Mouse (Mus musculus) thymus, postnatal 25 days (tissue): ENCODE measurements around the gene Ube2v1.

Source experiments
- DNase-seq: peaks from one replicate; pipeline ENCODE4 v3.0.0; 2022

Ube2v1 gene

DNA sequence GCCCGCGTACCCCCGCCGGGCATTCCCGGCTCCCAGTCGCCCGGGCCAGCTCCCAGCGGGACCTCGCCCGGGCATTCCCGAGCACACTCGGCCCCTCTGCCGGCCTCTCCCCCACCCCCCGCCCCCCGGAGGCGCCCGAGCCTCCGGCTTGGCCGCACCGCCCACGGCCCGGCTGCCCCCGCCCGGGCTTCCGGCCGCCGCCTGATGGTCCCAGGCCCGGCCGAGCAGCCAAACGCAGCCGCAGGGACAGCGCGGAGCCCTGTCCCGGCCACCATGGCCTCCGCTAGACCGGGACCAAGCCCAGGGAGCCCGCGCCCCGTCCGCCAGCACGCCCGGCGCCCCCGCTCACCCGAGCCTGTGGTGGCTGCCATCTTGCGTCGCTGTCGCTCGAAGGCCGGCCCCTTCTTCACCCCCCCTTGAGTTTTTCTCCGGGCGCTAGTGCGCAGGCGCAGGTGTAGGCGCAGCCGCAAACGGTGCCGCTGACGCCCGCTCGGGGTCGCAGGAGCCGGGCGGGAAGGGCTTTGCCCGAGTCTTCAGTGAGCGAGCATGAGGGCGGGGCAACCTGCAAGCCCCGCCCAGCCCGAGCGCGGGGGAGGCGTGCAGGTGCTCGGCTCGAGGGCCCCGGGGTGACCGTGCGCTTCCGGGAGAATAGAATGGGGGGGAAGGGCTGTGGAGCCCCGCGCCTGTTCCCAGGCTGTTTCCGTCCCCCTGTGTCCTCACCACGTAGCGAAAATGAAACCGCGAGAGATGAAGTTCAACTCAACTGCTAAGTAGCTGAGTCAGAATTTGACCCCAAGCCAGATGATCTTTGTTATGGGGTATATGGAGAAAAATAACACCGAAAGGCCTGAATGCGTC lies at the start of gene Ube2v1:
Gene Ube2v1 (minus strand): TSS at position 505 of the 858 bp plus-strand sequence.
- DNase-seq, result peak; percentile 100

DNA sequence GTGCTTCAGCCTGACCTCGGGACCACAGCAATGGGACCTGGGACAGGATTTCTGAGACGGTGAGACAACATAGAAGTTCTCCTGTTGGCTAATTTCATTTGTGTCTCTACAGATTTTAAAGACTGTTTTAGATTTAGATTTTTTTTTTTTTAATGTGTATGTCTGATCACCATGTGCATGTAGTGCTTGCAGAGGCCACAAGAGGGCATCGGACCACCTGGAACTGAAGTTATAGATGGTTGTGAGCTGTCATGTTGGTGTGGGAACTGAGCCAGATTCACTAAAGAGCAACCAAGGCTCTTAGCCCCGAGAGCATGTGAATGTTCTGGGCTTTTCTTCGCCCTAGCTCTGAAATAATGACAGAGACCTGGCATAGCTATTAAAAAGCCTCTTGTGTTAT lies 48.8 kb upstream of the Ube2v1 start:
- DNase-seq, result peak; percentile 78

DNA sequence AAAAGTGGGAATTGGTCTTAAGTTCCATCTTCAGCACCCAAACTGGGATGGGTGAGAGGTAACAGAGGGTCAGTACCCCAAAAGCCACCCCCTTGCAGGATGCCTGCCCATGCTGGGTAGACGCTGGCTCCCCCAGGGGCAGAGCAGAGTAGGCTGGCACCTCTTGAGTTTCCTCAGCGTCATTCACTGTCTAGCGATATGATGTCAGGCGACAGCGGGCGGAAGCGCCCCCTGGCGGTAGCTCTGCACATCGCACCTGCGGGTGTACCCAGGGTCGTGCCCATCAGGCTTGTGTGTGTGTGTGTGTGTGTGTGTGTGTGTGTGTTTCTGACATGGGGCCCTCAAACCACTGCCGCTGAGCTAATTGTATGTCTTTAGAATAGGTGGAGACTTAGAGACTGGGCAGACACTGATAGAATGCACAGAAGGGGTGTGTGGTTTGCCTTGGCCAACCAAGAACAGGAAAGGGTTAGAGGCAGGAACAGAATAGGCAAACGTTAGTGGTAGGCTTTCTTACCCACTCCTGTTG lies 48.1 kb upstream of the Ube2v1 start:
- DNase-seq, result peak; percentile 90

DNA sequence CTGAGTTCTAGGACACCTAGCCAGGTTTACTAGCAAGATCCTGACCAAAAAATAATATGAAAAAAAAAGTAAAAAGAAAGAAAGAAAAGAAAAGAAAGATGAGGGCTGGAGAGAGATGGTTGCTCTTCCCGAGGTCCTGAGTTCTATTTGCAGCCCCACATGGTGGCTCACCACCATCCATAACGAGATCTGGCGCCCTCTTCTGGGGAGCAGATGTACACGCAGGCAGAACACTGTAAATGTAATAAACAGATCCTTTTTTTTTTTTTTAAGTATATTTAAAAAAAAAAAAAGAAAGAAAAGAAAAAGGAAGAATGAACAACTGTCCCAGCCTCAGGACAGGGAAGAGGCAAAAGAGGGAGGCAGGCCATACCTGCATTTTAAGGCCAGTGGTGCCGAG lies 46.7 kb upstream of the Ube2v1 start:
- no peak for DNase-seq

DNA sequence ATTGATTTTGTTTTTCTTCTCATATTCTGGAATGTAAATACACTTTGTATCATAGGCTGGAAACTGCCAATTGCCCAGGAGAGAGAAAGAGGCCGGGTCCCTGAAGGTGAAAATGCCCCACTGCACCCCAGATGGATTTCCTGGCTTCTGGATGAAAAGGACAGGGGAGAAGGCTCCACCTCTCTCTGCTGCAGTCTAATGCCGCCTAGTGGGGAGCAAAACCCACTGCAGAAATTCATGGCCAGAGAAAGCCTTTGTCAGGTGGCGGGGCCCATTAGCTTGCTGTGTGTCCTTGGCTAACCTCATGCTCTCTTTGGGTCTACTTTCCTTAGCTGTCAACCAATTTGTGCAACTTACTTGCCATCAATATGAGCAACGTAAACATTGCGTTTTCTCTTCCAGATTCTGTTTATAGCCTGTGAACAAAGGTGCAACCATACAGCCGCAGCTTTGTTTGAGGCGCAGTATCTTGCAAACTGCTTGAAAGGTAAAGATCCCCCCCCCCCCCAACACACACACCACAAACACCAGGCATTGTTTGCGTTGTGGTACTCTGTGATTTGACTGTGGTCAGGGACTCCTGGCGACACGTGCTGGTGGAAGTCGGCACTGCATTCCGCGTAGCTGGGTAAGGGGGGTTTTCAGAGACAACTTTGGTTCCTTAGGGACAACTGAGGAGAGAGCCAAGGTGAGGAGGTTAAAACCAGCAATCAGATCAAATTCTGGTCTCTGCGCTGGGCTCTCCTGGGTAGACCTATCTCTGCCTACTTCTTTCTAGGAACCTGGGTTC lies 43.4 kb upstream of the Ube2v1 start:
- DNase-seq, result peak; percentile 54

DNA sequence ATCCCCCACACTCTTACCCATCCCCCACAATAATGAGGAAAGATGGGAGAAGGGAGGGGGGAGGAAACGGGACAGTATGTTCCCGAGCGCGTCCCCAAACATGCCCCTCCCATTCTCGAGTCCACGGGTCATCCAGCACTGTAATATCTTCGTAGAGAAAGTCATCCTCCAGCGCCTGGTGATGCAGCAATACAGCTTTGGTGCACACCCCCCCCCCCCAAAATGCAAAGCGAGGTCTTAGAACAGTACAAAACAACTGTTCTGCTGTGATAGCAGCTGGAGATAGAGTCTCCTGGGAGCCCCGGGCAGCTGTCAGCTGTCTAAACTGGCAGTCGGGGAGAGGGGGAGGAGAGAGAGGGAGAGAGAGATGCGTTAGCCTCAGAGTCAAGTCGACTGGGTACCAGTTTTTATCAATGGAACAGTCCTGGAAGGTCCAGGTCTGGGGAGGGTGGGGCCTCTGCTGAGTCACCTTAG lies 40.4 kb upstream of the Ube2v1 start:
- DNase-seq, result no peak

DNA sequence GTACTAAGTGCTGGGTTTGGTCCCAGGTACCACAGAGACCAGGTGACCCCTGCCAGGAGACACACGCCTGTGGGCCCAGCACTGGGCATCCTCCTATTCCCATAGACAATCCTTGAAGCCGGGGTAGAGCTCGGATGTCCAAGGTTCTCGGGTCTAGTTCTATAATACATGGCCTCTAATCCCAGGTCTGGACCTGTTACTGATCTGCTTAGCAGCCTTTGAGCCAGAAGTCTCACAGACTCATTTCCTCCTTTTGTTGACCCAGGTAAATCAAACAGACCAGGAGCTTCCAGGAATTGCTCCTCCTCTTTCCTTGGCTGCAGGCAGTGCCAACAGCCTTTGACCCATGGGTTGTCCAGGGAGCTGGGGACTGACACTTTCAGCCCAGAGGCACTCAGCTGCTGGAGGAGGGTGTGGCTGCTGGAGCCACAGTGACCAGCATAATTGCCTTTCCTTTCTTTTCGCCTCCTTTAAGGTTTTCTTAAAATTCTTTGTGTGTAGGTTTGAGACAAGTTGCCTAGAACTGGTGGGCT lies 39.3 kb upstream of the Ube2v1 start:
- DNase-seq, result no peak

DNA sequence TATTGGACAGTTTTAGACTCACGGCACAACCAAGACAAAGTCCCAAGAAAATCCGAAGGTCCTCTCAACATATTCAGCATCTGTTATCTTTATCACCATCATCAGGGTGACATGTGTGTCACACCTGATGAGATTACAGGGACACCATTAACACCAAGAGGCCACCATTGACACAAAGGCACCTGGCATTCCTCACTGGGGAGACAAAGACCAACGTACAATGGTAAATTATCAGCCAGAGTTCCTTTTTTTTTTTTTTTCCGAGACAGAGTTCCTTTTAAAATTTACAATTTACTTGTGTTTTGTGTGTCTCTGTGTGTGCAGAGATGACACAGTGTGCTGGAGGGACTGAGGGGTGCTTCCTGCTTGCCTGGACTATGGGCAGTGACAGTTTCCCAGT lies 37.5 kb upstream of the Ube2v1 start:
- no peak for DNase-seq

DNA sequence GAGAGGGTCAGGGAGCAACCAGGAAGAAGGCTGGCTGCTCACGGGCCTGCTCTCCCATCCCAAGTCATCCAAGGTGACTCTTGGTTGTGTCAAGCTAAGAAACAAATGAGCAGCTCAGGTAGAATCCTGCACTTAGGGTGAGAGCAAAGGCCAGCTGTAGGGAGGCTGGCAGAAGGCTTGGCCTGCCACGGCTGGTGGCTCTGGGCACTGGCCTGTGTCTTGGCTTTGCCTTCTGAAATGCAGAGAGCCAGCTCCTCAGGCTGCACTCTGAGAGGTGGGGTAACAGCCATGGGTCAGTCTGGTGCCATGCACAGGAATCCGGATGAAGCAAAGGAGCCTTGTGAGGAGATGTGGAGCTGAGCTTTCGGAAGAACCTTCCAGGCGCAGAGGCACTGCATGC lies 36.5 kb upstream of the Ube2v1 start:
- no peak for DNase-seq

DNA sequence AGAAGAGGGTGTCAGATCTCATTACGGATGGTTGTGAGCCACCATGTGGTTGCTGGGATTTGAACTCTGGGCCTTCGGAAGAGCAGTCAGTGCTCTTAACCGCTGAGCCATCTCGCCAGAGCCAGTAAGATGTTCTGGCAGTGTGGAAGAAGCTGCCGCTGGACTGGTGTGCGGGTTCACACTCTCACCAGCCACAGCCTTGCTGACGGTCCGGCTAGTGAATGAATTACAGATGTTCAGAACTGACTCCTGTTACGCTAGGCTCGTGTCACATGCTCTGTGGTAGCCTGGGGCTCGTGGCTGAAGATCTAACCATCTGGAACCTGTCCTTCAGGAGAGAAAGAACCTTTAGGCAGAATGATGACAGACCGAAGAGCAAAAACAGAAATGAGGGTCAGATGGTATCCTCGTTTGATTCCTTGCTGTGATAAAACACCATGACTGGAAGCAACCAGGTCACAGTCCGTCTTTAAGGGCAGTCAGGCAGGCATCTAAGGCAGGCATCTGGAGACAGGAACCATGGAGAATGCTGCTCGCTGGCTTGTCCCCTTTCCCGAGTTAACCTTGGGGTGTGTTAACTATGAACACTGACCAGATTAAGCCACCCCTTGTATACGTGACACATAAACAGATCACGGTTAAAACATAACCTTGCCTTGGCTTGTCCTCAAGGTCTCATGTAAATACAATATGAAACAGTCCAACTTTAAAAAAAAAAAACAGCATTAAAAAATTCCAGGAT lies 34.2 kb upstream of the Ube2v1 start:
- DNase-seq, result no peak

DNA sequence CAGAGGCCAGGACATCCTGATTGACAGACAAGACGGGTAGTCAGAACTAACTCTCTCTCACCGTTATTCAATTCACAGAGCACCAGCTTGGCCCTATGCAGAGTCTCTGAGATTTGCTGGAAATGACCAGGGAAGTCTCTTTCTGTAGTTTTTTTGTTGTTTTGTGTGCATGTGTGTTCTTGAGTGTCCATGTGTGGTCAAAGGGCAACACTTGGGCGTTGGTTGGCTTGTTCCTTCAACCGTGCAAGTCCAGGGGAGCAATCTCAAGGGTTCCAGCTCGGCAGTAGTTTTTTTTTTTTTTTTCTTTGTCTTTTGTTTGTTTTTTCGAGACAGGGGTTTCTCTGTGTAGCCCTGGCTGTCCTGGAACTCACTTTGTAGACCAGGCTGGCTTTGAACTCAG lies 30.8 kb upstream of the Ube2v1 start:
- DNase-seq, result no peak

DNA sequence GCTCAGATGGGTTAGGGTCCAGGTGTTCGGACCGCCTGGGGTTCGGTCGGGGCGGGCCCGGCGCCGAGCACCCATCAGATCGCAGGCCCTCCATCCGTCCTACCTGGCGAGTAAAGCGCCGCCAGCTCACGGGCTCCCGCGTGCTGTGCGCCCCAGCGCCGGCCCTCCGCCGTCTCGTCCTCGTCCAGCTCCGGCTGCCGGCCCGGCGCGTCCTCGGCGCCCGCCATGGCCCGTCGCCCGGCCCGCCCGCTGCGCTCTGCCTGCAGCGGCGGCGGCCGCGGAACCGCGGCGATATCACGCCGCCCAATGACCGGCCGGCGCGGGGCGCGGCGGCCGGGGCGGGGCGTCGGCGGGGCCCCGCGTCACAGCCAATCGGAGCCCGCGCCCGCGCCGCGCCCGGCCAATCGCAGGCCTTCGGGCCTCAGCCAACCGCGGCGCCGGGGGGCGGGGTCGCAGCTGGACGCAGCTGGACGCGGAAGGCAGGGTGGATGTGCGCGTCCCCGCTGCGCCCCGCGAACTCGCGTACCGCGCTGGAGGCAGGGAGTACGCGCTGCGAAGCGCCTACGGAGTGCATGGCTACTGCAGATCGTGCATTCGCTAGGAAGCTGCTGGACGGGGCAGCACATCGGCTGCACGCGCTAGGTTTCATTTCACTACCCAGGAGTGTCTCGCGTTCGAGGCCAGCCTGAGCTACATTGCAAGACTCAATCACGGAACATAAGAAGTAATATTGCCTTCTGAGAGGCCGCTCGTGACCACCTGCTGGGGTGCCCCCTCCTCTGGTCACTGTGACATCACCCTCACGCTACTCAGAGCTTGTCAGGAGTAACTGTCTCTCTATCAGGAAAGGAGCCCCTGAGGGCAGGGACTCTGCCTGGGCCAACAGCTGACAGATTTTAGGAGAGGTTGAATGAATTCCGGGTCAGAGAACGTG lies 29.6 kb upstream of the Ube2v1 start, which contains the start of gene Gm20431:
Gene Gm20431 (minus strand): TSS at position 227 of the 934 bp plus-strand sequence.
- DNase-seq, result peak; percentile 95

DNA sequence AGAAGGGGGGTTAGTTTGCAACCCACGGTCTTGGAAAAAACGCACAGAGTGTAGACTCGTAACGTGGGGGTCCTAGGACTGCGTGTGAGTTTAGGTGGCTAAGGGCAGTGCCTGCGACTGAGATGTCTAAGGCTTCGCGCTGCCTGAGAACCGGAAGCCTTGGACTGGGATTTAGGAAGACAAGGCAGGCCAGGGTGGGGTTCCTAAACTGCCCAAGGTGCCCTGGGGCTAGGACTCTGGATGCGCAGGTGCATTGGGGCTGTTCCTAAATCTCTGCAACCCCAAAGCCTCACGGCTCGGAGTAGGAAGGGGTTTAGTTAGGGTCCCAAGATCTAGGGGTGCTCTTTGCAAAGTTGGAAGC lies 28.7 kb upstream of the Ube2v1 start:
- no peak for DNase-seq

DNA sequence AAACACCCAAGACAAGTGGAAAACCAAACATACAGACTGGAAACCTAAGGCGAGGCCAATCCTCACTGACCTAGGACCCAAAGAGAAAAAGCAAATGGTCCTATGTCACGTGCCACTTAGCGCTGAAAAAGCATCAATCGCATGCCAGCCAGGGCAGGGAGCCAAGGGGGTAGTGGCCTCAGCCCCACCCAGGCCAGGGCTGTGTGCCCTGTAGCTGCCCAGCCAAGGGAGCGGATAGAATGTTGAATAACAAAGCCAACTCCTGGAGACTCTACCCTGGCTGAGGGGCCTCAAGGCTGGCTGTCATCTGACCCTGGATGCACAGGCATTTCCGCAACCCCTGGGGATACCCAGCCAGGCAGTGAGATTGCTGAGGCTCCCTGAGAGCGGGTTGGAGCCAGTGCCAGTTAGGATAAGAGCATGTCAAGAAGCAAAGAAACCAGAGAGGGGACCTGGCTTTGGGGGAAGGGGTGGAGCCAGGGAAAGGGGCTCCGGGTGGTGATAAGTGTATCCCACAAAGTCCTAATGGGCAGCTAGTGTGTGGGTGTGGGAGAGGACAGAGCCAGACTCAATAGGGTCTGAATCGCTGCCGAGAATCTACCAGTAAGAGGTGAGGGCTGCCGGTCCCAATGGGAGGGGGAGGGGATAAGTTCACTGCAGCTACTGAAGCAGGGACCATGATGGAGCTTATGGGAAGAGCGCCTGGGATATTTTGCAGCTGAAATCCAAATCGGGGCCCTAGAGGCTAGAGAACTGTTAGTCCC lies 28.1 kb upstream of the Ube2v1 start:
- no peak for DNase-seq

DNA sequence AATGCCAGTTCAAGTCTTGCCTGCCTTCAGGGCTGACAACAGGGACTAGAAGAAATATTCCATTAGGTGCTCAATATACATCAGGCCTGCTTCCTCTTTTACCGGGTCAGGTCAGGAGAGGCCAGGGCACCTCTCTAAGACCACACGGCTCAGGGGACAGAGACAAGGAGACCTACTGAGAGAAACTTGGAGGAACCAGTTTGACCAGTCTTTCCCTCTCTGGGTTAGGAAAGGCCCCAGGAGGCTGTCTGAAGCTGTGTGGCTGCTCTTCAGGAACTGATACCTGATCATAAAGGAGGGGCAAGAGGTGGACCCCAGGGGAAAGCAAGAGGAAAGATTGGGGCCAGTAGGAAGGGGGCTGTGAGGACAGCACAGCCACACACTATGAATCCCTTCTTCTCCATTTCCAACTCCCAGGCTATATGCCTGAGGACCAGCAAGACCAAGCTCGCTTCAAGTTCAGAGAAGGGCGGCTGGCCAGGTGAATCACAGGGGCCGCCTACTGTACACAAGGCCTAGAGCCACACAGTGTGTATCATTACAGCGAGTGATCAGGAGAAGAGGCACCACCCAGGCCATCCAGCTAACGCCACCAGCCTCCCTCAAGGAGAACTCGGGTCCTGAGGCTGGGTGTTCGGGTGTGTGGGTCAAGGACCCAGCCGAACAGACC lies 27.4 kb upstream of the Ube2v1 start:
- DNase-seq, result no peak

DNA sequence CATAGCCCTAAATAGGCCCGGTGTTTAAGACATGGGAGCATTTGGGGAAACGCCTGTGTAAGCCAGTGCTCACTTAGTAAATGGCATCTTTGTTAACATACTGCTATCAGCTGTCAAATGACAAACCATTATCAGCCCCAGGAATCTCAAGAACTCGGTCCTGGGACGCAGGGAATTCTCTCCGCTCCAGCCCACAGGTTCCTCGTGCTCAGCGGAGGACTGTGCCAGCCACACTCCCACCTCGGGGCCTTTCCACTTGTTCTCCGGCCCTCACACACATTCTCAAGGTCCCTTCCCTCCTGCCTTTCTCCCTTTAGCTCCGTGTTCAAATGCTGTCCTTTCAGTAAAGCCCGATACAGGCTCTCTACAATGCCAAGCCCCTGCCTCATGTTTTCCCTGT lies 26.8 kb upstream of the Ube2v1 start:
- no peak for DNase-seq

DNA sequence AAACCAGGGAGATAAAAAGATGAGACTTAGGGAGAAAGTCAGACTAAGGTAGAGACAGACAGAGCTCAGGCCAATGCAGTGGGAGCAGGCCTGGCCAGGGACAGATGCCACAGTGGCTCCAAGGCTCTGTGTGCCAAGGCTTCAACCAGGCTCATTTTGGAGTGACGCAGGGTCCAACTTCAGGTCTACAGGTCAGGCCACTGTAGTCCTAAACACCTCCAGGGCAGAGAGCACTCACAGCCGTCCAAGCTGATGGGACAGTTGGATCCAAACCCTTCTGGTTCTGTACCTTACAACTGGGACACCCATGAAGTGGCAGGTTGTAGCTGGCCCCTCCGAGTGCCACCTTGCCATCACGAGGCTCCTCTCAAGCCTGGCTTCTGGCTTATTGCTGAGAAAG lies 26.1 kb upstream of the Ube2v1 start:
- no peak for DNase-seq

DNA sequence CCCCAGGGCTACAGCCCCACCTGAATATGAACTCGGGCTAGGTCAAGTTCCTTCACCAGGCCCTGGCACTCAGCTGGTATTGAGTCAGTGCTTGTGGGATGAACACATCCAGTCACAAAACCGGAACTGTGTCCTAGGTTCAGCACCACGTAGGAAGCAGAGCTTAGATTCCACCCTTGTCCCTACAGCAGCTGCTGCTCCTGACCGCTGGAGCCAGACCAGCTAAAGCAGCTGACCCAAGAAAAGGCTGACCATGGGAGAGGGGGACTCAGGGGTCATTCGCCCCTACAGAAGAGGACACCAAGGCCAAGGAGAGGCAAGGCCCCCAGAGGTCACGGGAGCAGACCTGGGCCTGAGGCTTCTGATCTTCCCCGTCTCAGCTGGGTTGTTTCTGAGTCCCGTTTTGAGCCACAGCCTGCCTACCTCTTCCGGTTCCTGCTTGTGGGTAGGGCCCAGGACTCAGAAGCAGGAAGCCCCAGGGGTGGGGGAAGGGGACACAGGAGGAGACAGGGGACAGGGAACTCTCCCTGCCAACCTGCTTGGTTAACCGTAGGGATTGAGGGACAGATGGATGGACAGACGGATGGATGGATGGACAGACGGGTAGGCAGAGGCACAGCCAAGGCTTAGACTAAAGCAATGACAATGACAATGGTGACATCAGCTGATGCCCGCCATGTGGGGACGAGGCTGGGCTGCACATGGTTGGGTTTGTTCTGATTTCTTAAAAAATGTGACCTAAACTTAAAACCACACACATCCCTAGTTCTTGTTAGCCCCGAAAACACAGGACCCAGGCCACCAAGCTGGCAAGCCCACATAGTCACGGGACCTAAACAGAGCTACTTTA lies 25.0 kb upstream of the Ube2v1 start:
- peak; percentile 88 for DNase-seq

DNA sequence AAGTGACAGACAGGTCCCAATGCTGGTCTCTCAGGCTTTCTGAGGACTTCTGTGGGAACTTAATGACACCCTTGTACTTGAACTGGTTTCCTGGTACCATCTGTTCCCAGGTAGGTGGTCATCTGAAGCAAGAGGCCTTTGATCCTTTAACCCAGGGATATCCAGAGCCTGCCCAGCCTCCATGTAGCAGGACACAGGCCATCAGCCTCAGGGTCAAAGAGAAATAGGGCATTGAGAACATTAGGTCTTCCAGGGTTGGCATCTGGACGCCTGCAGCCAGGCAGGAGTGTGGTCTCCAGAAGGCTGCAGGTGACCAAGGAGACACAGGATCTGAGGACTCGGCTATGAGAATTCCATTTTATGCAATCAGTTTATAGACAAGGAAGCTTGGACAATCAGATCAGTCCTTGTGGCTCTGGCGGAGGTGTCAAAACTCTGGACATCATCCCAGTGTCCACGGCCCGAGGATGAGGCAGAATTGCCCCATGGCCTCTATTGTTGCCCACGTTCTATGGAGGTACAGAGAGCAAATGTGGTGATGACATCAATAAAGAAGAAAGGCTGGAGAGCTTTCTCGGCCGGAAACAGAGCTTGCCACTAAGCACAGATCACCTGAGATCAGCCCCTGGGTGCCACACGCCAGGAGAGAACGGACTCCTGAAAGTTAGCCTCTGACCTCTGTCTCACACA lies 23.2 kb upstream of the Ube2v1 start:
- no peak for DNase-seq
